Mouse (Mus musculus) C2C12 (cell line): Measurements from ENCODE around the gene Olfr412.

Experiments
- CEBPB ChIP-seq: IDR thresholded peaks from one replicate; pipeline ENCODE4 v1.6.1; 2011; ENCODE audit warnings: low read depth, mild to moderate bottlenecking, control low read depth, moderate library complexity
- CTCF ChIP-seq: IDR thresholded peaks from one replicate; pipeline ENCODE4 v1.5.1; 2011; ENCODE audit not compliant: control insufficient read depth, insufficient read depth, insufficient read length
- FOSL1 ChIP-seq: IDR thresholded peaks from one replicate; pipeline ENCODE4 v1.8.0; 2011; ENCODE audit warnings: mild to moderate bottlenecking, low read length; ENCODE audit not compliant: poor library complexity, insufficient read depth, severe bottlenecking
- MAX ChIP-seq: IDR thresholded peaks from one replicate; pipeline ENCODE4 v1.6.1; 2011; ENCODE audit warnings: mild to moderate bottlenecking, control low read depth
- MYOD1 ChIP-seq: IDR thresholded peaks from one replicate; pipeline ENCODE4 v1.6.1; 2011; ENCODE audit warnings: low read depth; ENCODE audit not compliant: control insufficient read depth, insufficient read length
- MYOG ChIP-seq: IDR thresholded peaks from one replicate; pipeline ENCODE4 v1.6.1; 2011; ENCODE audit not compliant: control insufficient read depth, insufficient read length; ENCODE audit errors: extremely low read depth
- USF1 ChIP-seq: IDR thresholded peaks from one replicate; pipeline ENCODE4 v1.6.1; 2011; ENCODE audit warnings: low read depth, mild to moderate bottlenecking, control low read depth, moderate library complexity

DNA sequence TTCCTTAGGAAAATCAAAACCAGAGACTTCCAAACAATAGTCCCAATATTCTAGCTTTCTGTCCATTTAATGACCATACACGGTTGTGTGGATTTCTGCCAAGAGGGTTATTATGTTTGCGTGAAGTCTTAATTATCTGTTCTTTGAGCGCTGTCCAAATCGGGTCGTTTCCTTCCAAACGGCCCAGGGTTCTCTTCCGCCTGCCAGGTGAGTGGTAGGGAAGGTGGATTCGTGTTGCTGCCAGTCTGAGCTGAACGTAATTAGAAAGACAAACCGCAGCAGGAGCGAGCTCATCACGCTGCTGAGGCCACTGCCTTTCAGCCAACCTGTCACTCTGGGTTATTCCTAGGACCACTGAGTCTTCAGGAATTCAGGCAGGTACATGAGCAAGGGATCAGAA is 53.9 kb downstream of the Olfr412 start:
- TF ChIP-seq MAX (no peak), CTCF (no peak), USF1 (no peak), FOSL1 (no peak), MYOG (no peak), MYOD1 (no peak), CEBPB (no peak)
